Mouse (Mus musculus): ENCODE results near the gene Tbck. TPM values are rescaled to one million over a fixed set of nuclear protein-coding genes. Genes with fewer than 3 reads are reported as not detected.

The Tbck gene
- total RNA-seq, 1 experiment from 2014 or later = 21.3 TPM

Other genes starting within 250 kb of the Tbck start
- gene Gimd1, start 54.3 kb upstream of the Tbck start, total RNA-seq (2017) = not detected in 2 replicates
- 163 and 190 TPM in 2 replicates for gene Aimp1, start 226 bp downstream of the Tbck start, total RNA-seq (2017)

Data from common myeloid progenitor, adult 5-6 weeks (primary cell).